27 mouse cellular contexts compared by ENCODE assay signal in genomic region chr9:86170756-86171155, GRCm38 (mm10).
"Had no signal": no experiment of that assay in that cellular context is flagged by ENCODE, and none has a peak within 500 bp of the region (broad histone marks: within the 10 kb centered on the region; RNA-seq: fewer than 3 reads in every experiment).

No protein-coding gene starts in this region.

- H3K27ac ChIP-seq: heart, adult 2 months; heart, embryonic 10.5 days; hindbrain, embryonic 13.5 days; hindbrain, embryonic 15.5 days; hindbrain, postnatal 0 days; kidney, embryonic 15.5 days; kidney, postnatal 0 days; layer of hippocampus, adult 2 months; left cerebral cortex, adult 2 months; limb, embryonic 10.5 days; limb, embryonic 12.5 days; liver, embryonic 13.5 days; liver, embryonic 15.5 days had no signal

- H3K4me1 ChIP-seq: heart, embryonic 10.5 days; heart, embryonic 12.5 days; hindbrain, embryonic 15.5 days; kidney, embryonic 15.5 days; limb, embryonic 12.5 days; liver, embryonic 13.5 days; liver, embryonic 15.5 days had no signal

- H3K36me3 ChIP-seq: heart, embryonic 10.5 days; heart, embryonic 12.5 days; hindbrain, embryonic 13.5 days; hindbrain, embryonic 15.5 days; kidney, embryonic 15.5 days; limb, embryonic 10.5 days; limb, embryonic 12.5 days; liver, embryonic 13.5 days; liver, embryonic 15.5 days had no signal

- H3K27me3 ChIP-seq: heart, embryonic 12.5 days; hindbrain, embryonic 13.5 days; hindbrain, embryonic 15.5 days; kidney, embryonic 15.5 days; limb, embryonic 12.5 days; liver, embryonic 13.5 days; liver, embryonic 15.5 days had no signal

- DNase-seq: gastrocnemius, postnatal 14 days; gastrocnemius, postnatal 36 days; heart, adult 11 months; heart, adult 2 months; heart, postnatal 10 days; heart, postnatal 36 days; kidney, adult 11 months; kidney, adult 2 months; kidney, adult 9 months; kidney, postnatal 14 days; kidney, postnatal 36 days; liver; liver, embryonic 13.5 days had no signal

- H3K4me2 ChIP-seq: heart, embryonic 12.5 days; hindbrain, embryonic 13.5 days; hindbrain, embryonic 15.5 days; kidney, embryonic 15.5 days; limb, embryonic 12.5 days; liver, embryonic 11.5 days; liver, embryonic 13.5 days; liver, embryonic 15.5 days had no signal

- H3K4me3 ChIP-seq: heart, adult 2 months; heart, embryonic 10.5 days; heart, embryonic 12.5 days; hindbrain, embryonic 13.5 days; hindbrain, embryonic 15.5 days; kidney, embryonic 15.5 days; layer of hippocampus, adult 2 months; left cerebral cortex, adult 2 months; limb, embryonic 10.5 days; limb, embryonic 12.5 days; liver, embryonic 13.5 days; liver, embryonic 15.5 days had no signal

- H3K9ac ChIP-seq: heart, embryonic 12.5 days; hindbrain, embryonic 13.5 days; hindbrain, embryonic 15.5 days; kidney, embryonic 15.5 days; limb, embryonic 12.5 days; liver, embryonic 13.5 days; liver, embryonic 15.5 days had no signal

- ATAC-seq: hindbrain, postnatal 0 days; intestine, embryonic 16.5 days had no signal

- H3K9me3 ChIP-seq: heart, embryonic 10.5 days; heart, embryonic 12.5 days; hindbrain, embryonic 13.5 days; hindbrain, embryonic 15.5 days; kidney, embryonic 15.5 days; limb, embryonic 10.5 days; limb, embryonic 12.5 days; liver, embryonic 13.5 days; liver, embryonic 15.5 days had no signal
